Mouse (Mus musculus) small intestine, adult 10 weeks (tissue): Measurements from ENCODE around the gene Zpld1. TPM values are rescaled to one million over a fixed set of nuclear protein-coding genes. Genes with fewer than 3 reads are reported as not detected.

Experiments
- polyA plus RNA-seq: library from polyadenylated mRNA; stranded (reverse); fragments of 350-450 nt; fragmentation: Illumina TruSeq; extraction: RNeasy Lipid Tissue Mini Kit (QIAGEN cat#74804); gene quantifications from one replicate; pipeline ENCODE4 v1.2.3, GENCODE M21; 2014; ENCODE audit warnings: low replicate concordance

The Zpld1 gene
- polyA plus RNA-seq: not detected

GRCm38 (mm10) chr16:55297886-55298285 is at the start of gene Zpld1:
Gene Zpld1 (minus strand): TSS chr16:55297986.

